Mouse (Mus musculus): ENCODE measurements around the gene Cdca4.

DNA sequence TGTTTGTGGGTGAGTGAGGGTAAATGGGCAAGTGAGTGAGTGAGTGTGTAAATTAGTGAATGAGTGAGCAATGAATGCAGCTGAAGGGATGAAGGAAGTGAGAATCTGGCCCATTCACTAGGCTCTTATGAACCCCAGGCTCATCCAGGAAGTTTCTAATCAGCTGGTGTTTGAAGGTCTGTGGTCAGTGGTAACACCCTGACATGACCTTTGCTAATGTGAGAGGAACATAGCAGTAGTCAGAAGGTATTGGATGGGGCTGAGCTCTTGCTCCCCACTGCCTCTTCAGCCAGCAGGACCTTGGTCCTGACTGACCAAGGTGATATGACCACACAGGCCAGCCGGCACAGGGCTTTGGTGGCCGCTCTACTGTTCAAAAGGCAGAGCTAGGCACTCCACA, 18.7 kb upstream of the Cdca4 start:
- TF ChIP-seq TAL1 (IDR thresholded peaks at IDR 0.05; ENCODE audit: low read length) = no peak
- no peak for TF ChIP-seq GATA1 (IDR thresholded peaks at IDR 0.05; ENCODE audit: low read length)
